Mouse (Mus musculus) cerebellum, adult 2 months (tissue): ENCODE results near the gene Zfp697. TPM values are rescaled to one million over a fixed set of nuclear protein-coding genes. Genes with fewer than 3 reads are reported as not detected.
"Not testable (repeated sequence)": the region's sequence is repeated elsewhere in the genome, so short reads cannot be mapped to it uniquely, and the experiment has no call there.

Experiments used
- DNase-seq, 2 experiments: peaks; one replicate each; pipeline ENCODE4 v3.0.0; 2021
- H3K27ac ChIP-seq: fragments of 200-500 bp; 2 replicates; pipeline ENCODE4 v1.5.1; 2012; ENCODE audit warnings: low read length, control low read depth, inconsistent platforms; ENCODE audit not compliant: insufficient read depth
- H3K27me3 ChIP-seq: fragments of 200-500 bp; 2 replicates; pipeline ENCODE4 v1.6.1; 2012; ENCODE audit warnings: inconsistent platforms, mild to moderate bottlenecking, low read length, moderate library complexity; ENCODE audit not compliant: control insufficient read depth, insufficient read depth
- H3K4me1 ChIP-seq: fragments of 200-500 bp; 2 replicates; pipeline ENCODE4 v1.6.1; 2011; ENCODE audit warnings: low read length; ENCODE audit not compliant: control insufficient read depth, insufficient read depth
- H3K4me3 ChIP-seq: fragments of 200-500 bp; replicated peaks from 2 replicates; pipeline ENCODE3; 2011; ENCODE audit warnings: mild to moderate bottlenecking, low read depth, low read length, control low read depth; ENCODE audit not compliant: insufficient read depth
- CTCF ChIP-seq: fragments of 200-500 bp; IDR thresholded peaks from 2 replicates; pipeline ENCODE4 v1.5.1; 2011; ENCODE audit warnings: low read depth, mild to moderate bottlenecking, control low read depth, low read length, moderate library complexity, borderline replicate concordance; ENCODE audit not compliant: insufficient read depth
- WGBS: fragments of 180-500 bp; shearing (Covaris S2); methylation state at CpG from one replicate; pipeline ENCODE4 v1.1.7; 2018; 5-methylcytosine and 5-hydroxymethylcytosine counted together
- polyA plus RNA-seq: library from polyadenylated mRNA; depleted of rRNA; stranded (reverse); fragments of >200 nt; gene quantifications from 2 replicates; pipeline ENCODE4 v1.2.3, GENCODE M21; 2012

The Zfp697 gene
- polyA plus RNA-seq, 1 experiment, result 7.7 TPM

- H3K27me3 ChIP-seq, DNase-seq, H3K4me3 ChIP-seq, H3K4me1 ChIP-seq, H3K27ac ChIP-seq: not testable (repeated sequence)
- WGBS, result 4% methylated on average over 3 of the region's 3 CpGs
- peak; percentile 35 for TF ChIP-seq CTCF
These were observed 61.0 kb downstream of the Zfp697 start for GRCm38 (mm10) chr3:98443149-98443779.

DNA sequence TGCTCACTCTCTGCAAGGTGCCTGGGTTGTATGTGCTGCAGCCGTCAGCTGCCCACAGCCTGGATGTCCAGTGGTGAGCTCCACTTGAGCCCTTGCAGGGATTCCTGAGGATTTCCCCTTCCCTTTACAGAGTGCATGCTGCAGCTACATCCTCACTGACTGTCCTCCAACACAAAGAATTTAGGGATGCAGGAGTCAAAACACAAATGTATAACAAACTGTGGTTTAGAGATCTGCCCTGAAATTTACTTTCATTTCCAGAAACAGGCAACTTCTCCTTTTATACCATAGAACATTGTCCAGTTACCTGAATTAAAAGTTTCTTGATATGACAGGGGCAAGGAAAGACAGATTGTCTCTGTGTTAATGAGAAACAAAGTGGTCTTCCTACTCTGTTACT is 61.7 kb downstream of the Zfp697 start:
- DNase-seq, H3K4me1 ChIP-seq, H3K4me3 ChIP-seq, H3K27me3 ChIP-seq, H3K27ac ChIP-seq: not testable (repeated sequence)
- 60% methylated on average over 1 of the region's 1 CpGs for WGBS

DNA sequence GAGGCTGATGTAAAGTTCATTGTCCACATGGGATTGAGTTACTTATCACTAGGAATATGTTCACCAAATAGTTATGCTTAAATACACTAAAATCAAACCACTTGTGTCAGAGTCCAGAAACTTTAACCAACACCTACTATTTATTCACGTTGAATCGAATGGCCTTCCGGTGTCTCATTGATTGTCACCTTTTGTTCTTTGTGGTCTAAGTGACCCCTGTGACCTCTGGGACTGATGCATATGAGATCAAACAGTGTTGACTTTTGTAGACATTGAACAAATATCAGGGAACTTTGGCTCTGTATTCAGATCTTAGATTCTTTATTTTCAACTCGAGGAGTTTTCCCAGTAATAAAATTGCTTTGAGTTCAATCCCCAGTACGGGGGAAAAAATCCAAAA is 71.5 kb downstream of the Zfp697 start:
- H3K27me3 ChIP-seq, H3K4me3 ChIP-seq, H3K27ac ChIP-seq, DNase-seq, H3K4me1 ChIP-seq: not testable (repeated sequence)
- 38% methylated on average over 5 of the region's 5 CpGs for WGBS

DNA sequence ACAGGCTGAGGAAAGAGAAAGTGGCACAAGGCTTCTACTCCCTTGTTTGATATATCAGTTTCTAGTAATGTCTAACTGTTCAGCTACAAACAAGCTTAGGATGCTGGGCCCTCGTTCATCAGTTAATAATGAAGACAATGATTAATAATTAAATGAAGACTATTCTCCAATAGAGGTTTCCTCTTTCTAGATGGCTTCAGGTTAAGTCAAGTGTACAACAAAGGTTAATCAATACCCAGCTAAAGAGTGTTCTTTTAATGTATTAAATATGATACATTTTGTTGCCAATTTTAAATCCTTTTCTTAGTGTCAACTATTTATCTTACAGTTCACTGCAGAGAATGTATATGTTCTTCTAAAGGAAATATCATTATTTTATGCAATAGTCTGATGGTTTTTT is 74.8 kb downstream of the Zfp697 start, which contains the start of gene Gm4450:
Gm4450 (minus strand) TSS at position 101 of the 400 bp plus-strand sequence.
- not testable (repeated sequence) for H3K27ac ChIP-seq, H3K27me3 ChIP-seq, DNase-seq, H3K4me1 ChIP-seq, H3K4me3 ChIP-seq
- 75% methylated on average over 1 of the region's 1 CpGs for WGBS

DNA sequence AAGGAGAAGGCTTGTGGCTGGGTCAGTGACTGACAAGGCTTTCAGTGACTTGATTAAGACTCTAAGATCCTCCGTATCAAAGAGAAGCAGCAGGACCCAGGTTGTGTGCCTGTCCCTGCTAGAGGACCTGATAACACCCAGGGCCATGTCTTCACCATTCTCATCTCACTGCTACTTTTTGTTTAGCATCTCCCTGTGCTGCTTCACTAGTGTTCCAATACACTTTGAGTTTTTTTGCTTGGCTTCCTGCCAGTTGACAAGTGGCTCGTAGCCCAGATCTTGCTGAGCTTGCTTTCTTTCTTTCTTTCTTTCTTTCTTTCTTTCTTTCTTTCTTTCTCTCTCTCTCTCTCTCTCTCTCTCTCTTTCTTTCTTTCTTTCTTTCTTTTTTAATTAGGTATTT is 87.1 kb downstream of the Zfp697 start:
- WGBS, result 8% methylated on average over 1 of the region's 2 CpGs

DNA sequence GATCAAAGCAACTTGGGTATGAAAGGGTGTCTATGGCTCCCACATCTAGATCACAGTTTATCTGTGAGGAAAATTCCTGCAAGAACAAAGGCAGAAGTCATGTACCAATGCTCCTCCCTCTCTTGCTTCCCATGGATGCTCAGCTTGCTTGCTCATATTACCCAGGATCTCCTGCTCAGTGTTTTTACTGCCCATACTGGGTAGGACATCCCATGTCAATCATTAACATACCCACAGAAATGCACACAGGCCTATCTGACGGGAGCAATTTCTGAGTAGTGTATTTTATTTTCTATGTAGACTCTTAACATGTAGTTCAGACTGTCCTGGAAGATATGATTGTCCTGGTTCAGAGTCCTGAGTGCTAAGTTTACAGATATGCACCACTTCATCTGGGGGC is 88.8 kb downstream of the Zfp697 start:
- not testable (repeated sequence) for DNase-seq, H3K4me3 ChIP-seq, H3K27ac ChIP-seq, H3K27me3 ChIP-seq, H3K4me1 ChIP-seq
- WGBS, result no CpG with 5 or more reads among the region's 1 CpGs

More for the DNA sequence above, 87.1 kb downstream of the Zfp697 start:
- H3K4me1 ChIP-seq, DNase-seq, H3K4me3 ChIP-seq, H3K27ac ChIP-seq, H3K27me3 ChIP-seq: not testable (repeated sequence)

- DNase-seq, H3K27me3 ChIP-seq, H3K4me1 ChIP-seq: not testable (repeated sequence)
These were observed 89.2 kb downstream of the Zfp697 start for GRCm38 (mm10) chr3:98471499-98471898.

DNA sequence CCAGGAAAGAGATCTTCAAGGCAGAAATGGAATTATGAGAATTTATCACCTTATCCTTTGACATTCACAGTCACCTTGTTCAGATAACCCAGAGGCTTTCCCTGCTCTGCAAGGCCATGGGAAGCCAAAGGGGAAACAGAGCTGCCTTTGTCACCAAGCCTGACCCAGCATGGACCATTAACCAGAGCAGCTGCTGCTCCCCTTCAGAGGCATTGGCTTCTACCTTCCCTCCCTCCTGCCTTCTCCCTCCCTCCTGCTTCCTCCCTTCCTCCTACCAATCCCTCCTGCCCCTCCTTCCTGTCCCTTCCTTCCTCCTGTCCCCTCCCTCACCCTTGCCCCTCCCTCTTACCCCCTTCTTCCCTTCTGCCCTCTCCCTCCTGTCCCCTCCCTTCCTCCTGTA is 111.9 kb downstream of the Zfp697 start:
- not testable (repeated sequence) for H3K27ac ChIP-seq, H3K27me3 ChIP-seq, DNase-seq

More at GRCm38 (mm10) chr3:98471499-98471898, 89.2 kb downstream of the Zfp697 start:
- H3K27ac ChIP-seq, H3K4me3 ChIP-seq: not testable (repeated sequence)

DNA sequence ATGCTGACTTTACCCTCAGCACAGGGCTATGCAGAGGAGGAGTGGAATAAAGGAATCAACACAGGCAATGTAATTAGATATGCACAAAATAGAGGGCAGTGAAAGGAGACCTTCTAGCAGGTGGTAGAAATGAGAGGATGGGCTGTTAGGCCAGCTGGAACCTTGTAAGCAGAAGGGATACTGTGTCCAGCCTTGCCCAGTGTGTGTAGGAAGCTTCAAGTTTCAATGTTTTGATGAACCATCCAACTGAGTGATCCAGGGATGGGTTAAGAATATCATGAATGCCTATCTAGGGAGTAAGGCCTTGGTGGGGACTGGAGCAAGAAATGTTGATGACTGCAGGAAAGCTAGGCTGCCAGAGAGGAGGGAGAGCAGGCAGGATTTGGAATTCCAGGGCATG is 112.8 kb downstream of the Zfp697 start:
- DNase-seq, H3K27ac ChIP-seq, H3K27me3 ChIP-seq, H3K4me3 ChIP-seq, H3K4me1 ChIP-seq: not testable (repeated sequence)

More for the DNA sequence above, 111.9 kb downstream of the Zfp697 start:
- H3K4me3 ChIP-seq, H3K4me1 ChIP-seq: not testable (repeated sequence)

GRCm38 (mm10) chr3:98496762-98497161 is 114.5 kb downstream of the Zfp697 start:
- H3K27me3 ChIP-seq, H3K27ac ChIP-seq, H3K4me1 ChIP-seq, H3K4me3 ChIP-seq, DNase-seq: not testable (repeated sequence)
- no CpG with 5 or more reads among the region's 2 CpGs for WGBS

GRCm38 (mm10) chr3:98497401-98497800 is 115.1 kb downstream of the Zfp697 start:
- not testable (repeated sequence) for H3K27me3 ChIP-seq, H3K4me3 ChIP-seq, H3K4me1 ChIP-seq, DNase-seq, H3K27ac ChIP-seq

- H3K4me1 ChIP-seq, result not testable (repeated sequence)
- WGBS, result no CpG with 5 or more reads among the region's 5 CpGs
These were observed 125.0 kb downstream of the Zfp697 start for GRCm38 (mm10) chr3:98507229-98507628.

DNA sequence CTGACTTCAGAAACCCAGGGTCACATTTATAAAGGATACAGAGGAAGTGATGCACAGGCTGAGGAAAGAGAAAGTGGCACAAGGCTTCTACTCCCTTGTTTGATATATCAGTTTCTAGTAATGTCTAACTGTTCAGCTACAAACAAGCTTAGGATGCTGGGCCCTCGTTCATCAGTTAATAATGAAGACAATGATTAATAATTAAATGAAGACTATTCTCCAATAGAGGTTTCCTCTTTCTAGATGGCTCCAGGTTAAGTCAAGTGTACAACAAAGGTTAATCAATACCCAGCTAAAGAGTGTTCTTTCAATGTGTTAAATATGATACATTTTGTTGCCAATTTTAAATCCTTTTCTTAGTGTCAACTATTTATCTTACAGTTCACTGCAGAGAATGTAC is 128.2 kb downstream of the Zfp697 start, which contains the start of gene Hsd3b4:
Hsd3b4 (minus strand) TSS at position 101 of the 400 bp plus-strand sequence.
- no CpG with 5 or more reads among the region's 1 CpGs for WGBS
- not testable (repeated sequence) for H3K27ac ChIP-seq, DNase-seq, H3K27me3 ChIP-seq, H3K4me3 ChIP-seq, H3K4me1 ChIP-seq

More at GRCm38 (mm10) chr3:98507229-98507628, 125.0 kb downstream of the Zfp697 start:
- not testable (repeated sequence) for H3K4me3 ChIP-seq, H3K27me3 ChIP-seq, DNase-seq, H3K27ac ChIP-seq
